Mouse (Mus musculus): ENCODE measurements around the gene Tmem107. TPM values are rescaled to one million over a fixed set of nuclear protein-coding genes. Genes with fewer than 3 reads are reported as not detected.

Gene Tmem107
- polyA plus RNA-seq, 1 experiment from 2014 or later = 55.1 TPM

DNA sequence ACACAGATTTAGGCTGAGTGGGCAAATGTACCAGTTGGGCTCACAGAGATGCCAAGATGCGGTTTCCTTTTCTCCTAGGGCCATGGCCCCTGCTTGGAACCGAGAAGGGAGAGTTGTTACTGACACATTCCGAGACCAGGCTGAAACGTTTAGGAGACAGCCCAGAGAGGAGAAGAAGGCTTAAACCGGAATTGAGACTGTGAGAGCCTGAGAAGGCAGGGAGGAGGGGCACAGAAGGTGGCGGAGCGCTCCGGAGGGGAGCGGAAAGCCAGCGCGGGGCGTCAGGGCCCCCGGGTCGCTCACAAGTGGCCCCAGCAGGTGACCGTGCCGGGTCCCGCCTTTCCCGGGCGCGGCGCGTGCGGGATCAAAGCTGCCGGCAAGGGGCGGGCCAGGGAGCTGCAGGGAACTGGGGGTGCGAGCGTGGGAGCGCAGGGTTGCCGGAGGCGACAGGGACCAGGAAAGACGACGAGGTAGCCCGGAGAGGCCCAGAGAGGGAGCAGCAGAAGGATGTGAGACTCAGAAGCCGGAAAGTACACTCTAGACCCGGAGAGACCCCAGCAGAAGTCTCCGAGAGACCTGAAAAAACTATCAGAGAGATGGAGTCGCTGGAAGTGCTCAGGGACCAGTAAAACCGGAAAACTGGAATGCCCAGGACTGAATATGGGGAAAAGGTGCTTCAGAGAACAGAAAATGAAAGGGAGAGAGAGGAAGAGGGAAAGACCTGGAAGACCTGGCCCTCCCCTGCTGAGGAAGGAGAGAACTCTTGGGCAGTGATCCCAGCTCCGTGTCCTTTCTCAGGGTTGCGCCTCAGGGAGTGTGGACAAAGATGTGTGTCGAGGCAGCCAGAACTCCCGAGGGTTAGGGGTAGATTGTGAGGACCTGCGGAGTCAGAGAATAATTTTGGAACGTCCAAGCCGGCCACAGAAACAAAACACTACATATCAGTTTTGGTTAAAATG, 47.4 kb downstream of the Tmem107 start:
- Histone ChIP-seq H3K4me3 (peak overlapping the region; percentile 66), H3K4me2 (peak overlapping the region; percentile 71), H3K27me3 (peaks cover 21% of the 10 kb centered on the region), H3K27ac (peak overlapping the region; percentile 76), H3K4me1 (peaks cover 42% of the 10 kb centered on the region), H3K9ac (peak overlapping the region; percentile 81), H3K36me3 (ENCODE audit: poor library complexity, severe bottlenecking) (no peaks in the 10 kb centered on the region), H3K9me3 (replicated peaks) (no peaks in the 10 kb centered on the region)
- under 1% methylated on average over 45 of the region's 45 CpGs for WGBS
- 0 out of 2 replicates have a peak, but pooled peaks have one; percentile 37 for ATAC-seq

- 0 out of 2 replicates have a peak overlapping the region, but pooled peaks have one; percentile 27 for H3K9ac ChIP-seq
- no peaks in the 10 kb centered on the region for H3K36me3 ChIP-seq (ENCODE audit: poor library complexity, severe bottlenecking)
- peak overlapping the region; percentile 71 for H3K4me2 ChIP-seq
- WGBS = 1% methylated on average over 15 of the region's 15 CpGs
- 0 out of 2 replicates have a peak, but pooled peaks have one; percentile 31 for ATAC-seq
- H3K4me3 ChIP-seq = peak overlapping the region; percentile 66
- no peak overlapping the region for H3K27ac ChIP-seq
- no peaks in the 10 kb centered on the region for H3K9me3 ChIP-seq (replicated peaks)
- peaks cover 21% of the 10 kb centered on the region for H3K27me3 ChIP-seq
- peaks cover 44% of the 10 kb centered on the region for H3K4me1 ChIP-seq
These were observed 48.2 kb downstream of the Tmem107 start for GRCm38 (mm10) chr11:69118765-69119164.

- WGBS = 31% methylated on average over 14 of the region's 14 CpGs
- Histone ChIP-seq H3K4me2 (peak overlapping the region; percentile 71), H3K36me3 (ENCODE audit: poor library complexity, severe bottlenecking) (no peaks in the 10 kb centered on the region), H3K4me1 (peaks cover 44% of the 10 kb centered on the region), H3K27me3 (peaks cover 18% of the 10 kb centered on the region), H3K4me3 (peak overlapping the region; percentile 75), H3K9me3 (replicated peaks) (no peaks in the 10 kb centered on the region), H3K27ac (no peak overlapping the region), H3K9ac (no peak overlapping the region)
- ATAC-seq = no peak
These were observed 49.0 kb downstream of the Tmem107 start for GRCm38 (mm10) chr11:69119446-69120155.

- Histone ChIP-seq H3K27ac (no peak within 1 kb of the TSS), H3K27me3 (peaks cover 15% of the 10 kb centered on the region), H3K9me3 (replicated peaks) (no peaks in the 10 kb centered on the region), H3K4me1 (peaks cover 45% of the 10 kb centered on the region), H3K4me2 (peak within 1 kb of the TSS; percentile 71), H3K9ac (peak within 1 kb of the TSS; percentile 79), H3K36me3 (ENCODE audit: poor library complexity, severe bottlenecking) (no peaks in the 10 kb centered on the region), H3K4me3 (peak within 1 kb of the TSS; percentile 75)
- ATAC-seq = no peak
- 2% methylated on average over 27 of the region's 27 CpGs for WGBS
These were observed 49.8 kb downstream of the Tmem107 start, which contains the start of gene Hes7 for GRCm38 (mm10) chr11:69120221-69121000. TSS of gene Hes7 (plus strand) at chr11:69120404.

GRCm38 (mm10) chr11:69121001-69121740, 50.6 kb downstream of the Tmem107 start:
- Histone ChIP-seq H3K4me3 (peak overlapping the region; percentile 75), H3K36me3 (ENCODE audit: poor library complexity, severe bottlenecking) (no peaks in the 10 kb centered on the region), H3K4me1 (peaks cover 53% of the 10 kb centered on the region), H3K4me2 (peak overlapping the region; percentile 71), H3K27me3 (peaks cover 11% of the 10 kb centered on the region), H3K27ac (no peak overlapping the region), H3K9ac (peak overlapping the region; percentile 79), H3K9me3 (replicated peaks) (no peaks in the 10 kb centered on the region)
- no peak for ATAC-seq
- 1% methylated on average over 33 of the region's 33 CpGs for WGBS

DNA sequence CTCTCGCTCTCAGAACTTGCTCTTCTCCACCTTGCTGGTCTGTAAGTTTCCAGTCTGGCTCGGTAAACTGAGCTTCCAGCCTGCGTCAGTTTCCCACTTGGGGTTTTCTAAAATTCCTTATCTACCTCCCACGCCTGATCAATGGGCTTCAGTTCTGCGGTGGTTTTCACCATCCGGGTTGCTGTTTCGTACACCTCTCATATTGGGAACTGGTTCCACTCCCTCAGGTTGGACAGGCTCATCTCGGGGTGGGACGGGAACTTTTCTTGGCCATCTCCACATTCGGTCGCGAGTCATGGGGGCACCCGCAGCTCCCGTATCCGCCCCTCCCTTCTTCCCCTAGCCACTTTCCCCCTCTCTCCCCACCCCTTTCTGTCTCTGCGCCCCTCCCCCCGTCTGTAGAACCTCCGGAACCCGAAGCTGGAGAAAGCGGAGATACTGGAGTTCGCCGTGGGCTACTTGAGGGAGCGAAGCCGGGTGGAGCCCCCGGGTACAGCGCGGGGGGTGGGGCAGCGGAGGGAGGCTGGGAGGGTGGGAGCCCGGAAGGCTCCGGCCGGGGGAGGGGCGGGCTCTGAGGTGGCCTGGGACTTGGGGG, 51.2 kb downstream of the Tmem107 start:
- no peaks in the 10 kb centered on the region for H3K9me3 ChIP-seq (replicated peaks)
- peak overlapping the region; percentile 79 for H3K9ac ChIP-seq
- H3K27me3 ChIP-seq = peaks cover 14% of the 10 kb centered on the region
- peak overlapping the region; percentile 75 for H3K4me3 ChIP-seq
- peaks cover 55% of the 10 kb centered on the region for H3K4me1 ChIP-seq
- under 1% methylated on average over 30 of the region's 32 CpGs for WGBS
- peak overlapping the region; percentile 71 for H3K4me2 ChIP-seq
- H3K36me3 ChIP-seq (ENCODE audit: poor library complexity, severe bottlenecking) = no peaks in the 10 kb centered on the region
- no peak overlapping the region for H3K27ac ChIP-seq
- ATAC-seq = no peak

DNA sequence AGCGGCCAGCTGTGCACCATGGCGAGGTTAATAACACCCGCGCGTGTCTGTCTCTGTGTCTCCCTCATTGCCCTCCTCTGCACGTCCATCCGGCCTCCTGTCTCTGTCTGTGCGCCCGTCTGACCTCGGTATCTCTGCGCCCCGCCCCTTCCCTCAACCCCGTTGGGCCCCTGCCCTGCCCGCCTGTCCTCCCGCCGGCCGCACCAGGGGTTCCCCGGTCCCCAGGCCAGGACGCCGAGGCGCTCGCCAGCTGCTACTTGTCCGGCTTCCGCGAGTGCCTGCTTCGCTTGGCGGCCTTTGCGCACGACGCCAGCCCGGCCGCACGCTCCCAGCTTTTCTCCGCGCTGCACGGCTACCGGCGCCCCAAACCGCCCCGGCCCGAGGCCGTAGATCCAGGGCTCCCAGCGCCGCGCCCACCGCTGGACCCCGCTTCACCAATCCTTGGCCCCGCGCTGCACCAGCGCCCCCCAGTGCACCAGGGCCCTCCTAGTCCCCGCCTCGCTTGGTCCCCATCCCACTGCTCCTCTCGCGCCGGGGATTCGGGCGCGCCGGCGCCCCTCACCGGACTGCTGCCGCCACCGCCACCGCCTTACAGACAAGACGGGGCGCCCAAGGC, 51.8 kb downstream of the Tmem107 start, which contains the start of gene 9130213A22Rik:
9130213A22Rik (minus strand) TSS at position 254 of the 616 bp plus-strand sequence.
- Histone ChIP-seq H3K9ac (peak within 1 kb of the TSS; percentile 79), H3K27ac (peak within 1 kb of the TSS; percentile 57), H3K27me3 (peaks cover 19% of the 10 kb centered on the region), H3K4me3 (peak within 1 kb of the TSS; percentile 75), H3K4me1 (peaks cover 50% of the 10 kb centered on the region), H3K4me2 (peak within 1 kb of the TSS; percentile 71), H3K36me3 (ENCODE audit: poor library complexity, severe bottlenecking) (no peaks in the 10 kb centered on the region), H3K9me3 (replicated peaks) (no peaks in the 10 kb centered on the region)
- WGBS = 1% methylated on average over 63 of the region's 66 CpGs
- peak; percentile 66 for ATAC-seq

Other genes with a start within 250 kb of the Tmem107 start
- gene Ndel1, start 198.9 kb upstream of the Tmem107 start, polyA plus RNA-seq (2015; fragmentation: Nextera tagmentation; extraction: Ambion mirVana) = 67.7 and 70.8 TPM in 2 replicates
- gene Rnf222, start 182.3 kb upstream of the Tmem107 start, polyA plus RNA-seq (2015; fragmentation: Nextera tagmentation; extraction: Ambion mirVana) = 0.08 TPM in 1 of 2 replicates, not detected in the other
- 787 and 887 TPM in 2 replicates for gene Rpl26, start 169.2 kb upstream of the Tmem107 start, polyA plus RNA-seq (2015; fragmentation: Nextera tagmentation; extraction: Ambion mirVana)
- 0.23 TPM in 1 of 2 replicates, not detected in the other for gene Odf4, start 143.7 kb upstream of the Tmem107 start, polyA plus RNA-seq (2015; fragmentation: Nextera tagmentation; extraction: Ambion mirVana)
- gene Arhgef15, start 113.3 kb upstream of the Tmem107 start, polyA plus RNA-seq (2015; fragmentation: Nextera tagmentation; extraction: Ambion mirVana) = 5.9 and 6.8 TPM in 2 replicates
- 1.2 and 1.4 TPM in 2 replicates for gene Slc25a35, start 102.7 kb upstream of the Tmem107 start, polyA plus RNA-seq (2015; fragmentation: Nextera tagmentation; extraction: Ambion mirVana)
- gene Rangrf, start 95.6 kb upstream of the Tmem107 start, polyA plus RNA-seq (2015; fragmentation: Nextera tagmentation; extraction: Ambion mirVana) = 46.8 and 49.3 TPM in 2 replicates
- 34.9 and 37.7 TPM in 2 replicates for gene Pfas, start 62.3 kb upstream of the Tmem107 start, polyA plus RNA-seq (2015; fragmentation: Nextera tagmentation; extraction: Ambion mirVana)
- gene Ctc1, start 54.9 kb upstream of the Tmem107 start, polyA plus RNA-seq (2015; fragmentation: Nextera tagmentation; extraction: Ambion mirVana) = 55.6 and 67.4 TPM in 2 replicates
- 143 and 149 TPM in 2 replicates for gene Aurkb, start 25.2 kb upstream of the Tmem107 start, polyA plus RNA-seq (2015; fragmentation: Nextera tagmentation; extraction: Ambion mirVana)
- gene Borcs6, start 11.1 kb upstream of the Tmem107 start, polyA plus RNA-seq (2015; fragmentation: Nextera tagmentation; extraction: Ambion mirVana) = 6.6 and 7.9 TPM in 2 replicates
- 110 and 124 TPM in 2 replicates for gene Vamp2, start 17.7 kb downstream of the Tmem107 start, polyA plus RNA-seq (2015; fragmentation: Nextera tagmentation; extraction: Ambion mirVana)
- gene Per1, start 24.4 kb downstream of the Tmem107 start, polyA plus RNA-seq (2015; fragmentation: Nextera tagmentation; extraction: Ambion mirVana) = 6.0 and 6.4 TPM in 2 replicates
- gene Hes7, start 49.6 kb downstream of the Tmem107 start, polyA plus RNA-seq (2015; fragmentation: Nextera tagmentation; extraction: Ambion mirVana) = 0.12 and 0.21 TPM in 2 replicates
- 0.21 and 0.34 TPM in 2 replicates for gene 9130213A22Rik, start 51.8 kb downstream of the Tmem107 start, polyA plus RNA-seq (2015; fragmentation: Nextera tagmentation; extraction: Ambion mirVana)
- 1.5 TPM in 1 of 2 replicates, not detected in the other for gene Aloxe3, start 55.1 kb downstream of the Tmem107 start, polyA plus RNA-seq (2015; fragmentation: Nextera tagmentation; extraction: Ambion mirVana)
- not detected in 2 replicates for gene Alox12b, start 86.2 kb downstream of the Tmem107 start, polyA plus RNA-seq (2015; fragmentation: Nextera tagmentation; extraction: Ambion mirVana)
- gene Alox8, start 127.0 kb downstream of the Tmem107 start, polyA plus RNA-seq (2015; fragmentation: Nextera tagmentation; extraction: Ambion mirVana) = not detected in 2 replicates
- gene Gucy2e, start 166.2 kb downstream of the Tmem107 start, polyA plus RNA-seq (2015; fragmentation: Nextera tagmentation; extraction: Ambion mirVana) = 0.18 and 0.29 TPM in 2 replicates